Comparison of ENCODE assay signal across 1 mouse cellular context in the genomic region with DNA sequence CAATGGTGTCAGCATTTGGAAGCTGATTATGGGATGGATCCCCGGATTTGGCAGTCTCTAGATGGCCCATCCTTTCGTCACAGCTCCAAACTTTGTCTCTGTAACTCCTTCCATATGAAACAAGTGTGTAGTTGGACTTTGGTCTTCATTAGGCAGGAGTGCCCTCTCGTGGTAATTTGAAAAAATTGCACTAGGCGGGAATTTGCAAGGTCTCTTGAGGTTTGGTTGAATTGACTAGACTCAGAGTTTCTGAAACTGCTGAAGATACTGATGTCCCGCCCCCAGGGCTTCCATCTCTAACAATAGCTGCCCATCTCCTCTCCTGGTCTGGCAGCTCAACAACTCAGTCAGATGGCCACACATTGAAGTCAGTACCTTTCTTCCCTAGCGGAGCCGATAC.
TF ChIP-seq lines count a peak whose summit lies in the region.

No protein-coding gene starts in this region.

TF ChIP-seq in CH12.LX, 34 proteins besides CTCF, POLR2A, EP300 and RAD21 (continued from another document):
- TF ChIP-seq TCF12 (IDR thresholded peaks at IDR 0.05; ENCODE audit: low read depth, low read length) (no peak), SMC3 (IDR thresholded peaks at IDR 0.05; ENCODE audit: low read depth, low read length) (peak; percentile 95), ZC3H11A (IDR thresholded peaks at IDR 0.05; ENCODE audit: low read depth, low read length) (peak; percentile 92), MYC (IDR thresholded peaks at IDR 0.05; ENCODE audit: low read depth, low read length) (0 out of 2 replicates have a peak, but pooled peaks have one; percentile 26), E2F4 (IDR thresholded peaks at IDR 0.05; ENCODE audit: insufficient replicate concordance, low read depth, low read length) (peak; percentile 96), SIN3A (IDR thresholded peaks at IDR 0.05; ENCODE audit: low read length) (peak; percentile 42; the same call in 1 of the 2 replicates), USF1 (IDR thresholded peaks at IDR 0.05; ENCODE audit: low read depth, low read length) (no peak), ZNF384 (IDR thresholded peaks at IDR 0.05; ENCODE audit: low read depth, low read length) (0 out of 2 replicates have a peak, but pooled peaks have one; percentile 6)
